Mouse (Mus musculus) cerebellum, adult 2 months (tissue): ENCODE data around the gene Minpp1.

ENCODE experiments used
- CTCF ChIP-seq: fragments of 200-500 bp; IDR thresholded peaks from 2 replicates; pipeline ENCODE4 v1.5.1; 2011; ENCODE audit warnings: low read depth, mild to moderate bottlenecking, control low read depth, low read length, moderate library complexity, borderline replicate concordance; ENCODE audit not compliant: insufficient read depth
- POLR2A ChIP-seq: fragments of 200-500 bp; IDR thresholded peaks from 2 replicates; pipeline ENCODE4 v1.6.1; 2011; ENCODE audit warnings: low read length, control low read depth, borderline replicate concordance; ENCODE audit not compliant: insufficient read depth

GRCm38 (mm10) chr19:32489166-32489895, 3.8 kb downstream of the Minpp1 start:
- TF ChIP-seq CTCF = no peak
- no peak for TF ChIP-seq POLR2A
